Mouse (Mus musculus) left cerebral cortex, adult 8-10 months (tissue): Measurements from ENCODE around the gene Plcb1. TPM values are rescaled to one million over a fixed set of nuclear protein-coding genes. Genes with fewer than 3 reads are reported as not detected.

Experiments
- DNase-seq, 2 experiments: peaks; one replicate each; pipeline ENCODE4 v3.0.0; 2022; ENCODE audit warnings: low spot score in 2 of 2
- total RNA-seq, 4 experiments: library from RNA; stranded (reverse); gene quantifications; 2 replicates each; pipeline ENCODE4 v1.2.4; 2022

Plcb1 gene
- 100 to 1,000 TPM; 164 to 194 (median 178) TPM for total RNA-seq

DNA sequence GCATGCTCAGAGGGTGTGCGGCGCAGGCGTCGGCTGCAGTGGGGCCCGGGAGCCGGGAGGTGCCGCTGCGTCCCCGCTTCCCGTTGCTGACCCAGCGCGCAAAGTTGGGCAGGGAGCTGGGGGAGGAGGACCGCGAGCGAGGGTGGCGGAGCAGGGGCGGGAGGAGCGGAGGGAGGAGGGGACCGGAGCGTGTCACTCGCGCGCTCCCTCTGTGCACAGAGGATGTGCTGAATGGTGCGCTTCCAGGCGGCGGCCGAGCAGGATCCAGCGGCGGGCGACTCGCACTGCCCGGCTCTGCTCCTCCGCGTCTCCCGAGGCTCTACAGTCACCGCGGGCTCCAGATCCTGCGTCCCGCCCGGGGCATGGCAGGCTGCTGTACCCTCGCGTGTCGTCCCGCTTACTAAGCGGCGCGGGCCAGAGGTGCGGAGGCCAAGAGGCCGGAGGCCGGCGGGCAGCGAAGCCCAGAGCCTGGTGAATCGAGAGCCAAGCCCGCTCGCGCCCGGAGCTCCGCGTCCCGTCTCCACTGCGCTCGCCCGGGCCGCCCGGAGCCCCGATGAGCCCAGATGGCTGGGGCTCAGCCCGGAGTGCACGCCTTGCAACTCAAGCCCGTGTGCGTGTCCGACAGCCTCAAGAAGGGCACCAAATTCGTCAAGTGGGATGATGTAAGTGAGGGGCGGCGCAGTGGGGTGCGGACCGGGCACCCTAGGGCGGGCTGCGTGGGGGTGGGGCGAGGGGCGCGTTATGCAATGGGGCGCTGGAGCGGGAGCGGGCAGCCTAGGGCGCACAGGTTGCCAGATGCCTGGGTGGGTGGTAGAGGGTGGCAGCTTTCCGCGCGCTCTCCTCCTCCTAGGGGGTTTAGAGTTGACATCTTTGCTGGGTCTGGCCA lies at the start of gene Plcb1:
Gene Plcb1, plus strand, starts transcription at position 98 of the 886 bp plus-strand sequence.
- peak; percentile 71 to 85 for DNase-seq

DNA sequence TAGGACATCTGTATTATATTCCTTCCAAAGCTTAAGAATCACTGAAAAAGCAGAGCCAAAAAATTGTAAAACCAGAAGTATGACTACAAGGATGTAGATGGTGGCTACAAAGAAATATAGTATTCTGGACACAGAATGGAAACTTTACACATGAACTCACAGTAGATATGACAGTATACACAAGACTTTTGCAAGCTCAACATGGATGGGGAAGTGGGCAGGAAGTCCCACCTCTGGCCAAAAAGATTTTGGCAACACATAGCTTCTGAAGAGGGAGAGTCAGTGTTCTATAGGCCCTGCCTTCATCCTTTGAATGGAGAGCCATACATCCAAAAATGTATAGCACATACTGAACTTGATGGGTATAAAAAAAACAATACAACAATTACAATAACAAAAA lies 30.3 kb upstream of the Plcb1 start:
- DNase-seq: no peak

GRCm38 (mm10) chr2:134756086-134756485 lies 29.8 kb upstream of the Plcb1 start:
- DNase-seq: no peak

DNA sequence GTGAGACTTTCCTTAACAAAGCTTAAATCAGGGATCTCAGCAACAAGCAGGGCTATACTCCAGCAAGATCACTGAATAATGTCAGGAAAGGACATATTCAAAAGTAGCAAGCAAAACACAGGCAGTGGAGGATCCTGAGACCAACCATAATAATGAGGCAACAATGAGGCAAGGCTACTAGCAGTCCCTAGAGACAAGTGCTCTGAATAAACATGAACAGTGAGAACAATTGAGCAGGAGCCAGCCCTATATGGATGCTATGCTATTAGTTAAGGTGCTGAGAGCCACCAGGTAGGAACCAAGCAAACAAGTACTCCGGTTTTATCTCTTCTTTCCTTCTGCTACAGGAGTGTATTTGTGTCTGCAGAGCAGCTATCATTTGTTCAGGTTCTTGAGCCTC lies 24.8 kb upstream of the Plcb1 start:
- DNase-seq: no peak

DNA sequence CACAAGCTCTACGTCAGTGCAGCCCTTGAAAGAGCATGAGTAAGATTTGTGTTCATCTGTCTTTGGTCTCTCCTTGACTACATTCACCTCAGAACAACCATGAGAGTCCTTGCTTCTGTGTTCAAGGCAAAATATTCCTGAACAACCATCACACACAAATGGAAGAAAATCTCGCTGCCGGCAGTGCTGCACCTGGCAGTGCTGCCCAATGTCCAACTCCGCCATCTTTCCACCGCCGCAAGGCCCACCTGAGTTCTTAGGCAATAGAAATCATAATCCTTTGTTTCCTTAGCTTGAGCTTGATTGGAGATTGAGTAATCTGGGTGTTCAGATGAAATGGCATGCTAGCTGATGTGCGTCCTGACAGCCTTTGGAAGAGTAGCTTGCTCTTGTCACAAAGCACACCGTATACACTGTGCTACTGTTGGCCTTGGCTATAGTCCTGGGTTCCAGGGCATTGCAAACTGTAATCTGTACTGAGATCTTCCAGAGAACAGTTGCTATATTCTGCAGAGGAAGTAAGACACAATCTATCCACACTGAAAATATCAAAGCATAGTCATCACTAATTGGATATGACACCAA lies 22.4 kb upstream of the Plcb1 start:
- DNase-seq: no peak

- DNase-seq: no peak
Measured at GRCm38 (mm10) chr2:134764506-134764905, 21.4 kb upstream of the Plcb1 start.

DNA sequence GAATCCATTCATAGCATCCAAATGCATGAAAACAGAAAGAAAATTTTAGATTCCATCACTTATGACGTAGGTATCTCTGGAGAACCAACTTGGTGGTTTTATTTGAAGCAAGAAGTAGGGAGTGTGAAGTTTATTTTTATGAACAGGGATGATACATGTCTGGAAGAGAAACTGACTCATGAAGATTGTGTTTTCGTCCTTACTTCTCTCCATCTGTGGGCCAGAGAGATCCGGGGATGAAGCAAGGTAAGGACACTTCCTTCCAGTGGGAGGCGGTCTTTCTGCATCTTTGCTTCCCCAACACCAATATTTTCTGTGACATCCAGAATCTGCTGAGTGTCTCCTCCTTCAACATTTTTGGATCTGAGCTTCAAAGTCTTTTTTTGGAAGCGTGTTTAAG lies 6.0 kb upstream of the Plcb1 start:
- DNase-seq: peak in 1 of 2 experiments; percentile 68

- no peak for DNase-seq
Measured at GRCm38 (mm10) chr2:134780316-134780715, 5.6 kb upstream of the Plcb1 start.

DNA sequence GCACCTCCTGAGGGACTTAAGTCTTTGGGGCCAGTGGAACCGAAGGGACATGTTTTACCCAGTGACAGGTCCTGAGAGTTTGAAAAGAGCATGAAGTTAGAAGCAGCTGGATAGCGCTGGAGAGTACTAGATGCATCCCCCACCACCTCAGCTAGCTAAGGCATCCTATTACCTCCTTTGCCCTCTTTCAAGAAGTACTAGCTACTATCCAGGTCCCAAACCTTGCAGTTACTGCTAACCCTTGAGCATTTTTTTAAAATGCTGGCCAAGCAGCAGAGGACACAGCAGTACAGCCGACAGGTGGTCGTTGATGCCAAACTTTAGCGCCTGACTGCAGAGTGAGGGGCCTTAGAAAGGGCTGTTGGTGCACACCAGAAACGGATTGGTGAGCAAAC lies 986 bp downstream of the Plcb1 start:
- DNase-seq: no peak

DNA sequence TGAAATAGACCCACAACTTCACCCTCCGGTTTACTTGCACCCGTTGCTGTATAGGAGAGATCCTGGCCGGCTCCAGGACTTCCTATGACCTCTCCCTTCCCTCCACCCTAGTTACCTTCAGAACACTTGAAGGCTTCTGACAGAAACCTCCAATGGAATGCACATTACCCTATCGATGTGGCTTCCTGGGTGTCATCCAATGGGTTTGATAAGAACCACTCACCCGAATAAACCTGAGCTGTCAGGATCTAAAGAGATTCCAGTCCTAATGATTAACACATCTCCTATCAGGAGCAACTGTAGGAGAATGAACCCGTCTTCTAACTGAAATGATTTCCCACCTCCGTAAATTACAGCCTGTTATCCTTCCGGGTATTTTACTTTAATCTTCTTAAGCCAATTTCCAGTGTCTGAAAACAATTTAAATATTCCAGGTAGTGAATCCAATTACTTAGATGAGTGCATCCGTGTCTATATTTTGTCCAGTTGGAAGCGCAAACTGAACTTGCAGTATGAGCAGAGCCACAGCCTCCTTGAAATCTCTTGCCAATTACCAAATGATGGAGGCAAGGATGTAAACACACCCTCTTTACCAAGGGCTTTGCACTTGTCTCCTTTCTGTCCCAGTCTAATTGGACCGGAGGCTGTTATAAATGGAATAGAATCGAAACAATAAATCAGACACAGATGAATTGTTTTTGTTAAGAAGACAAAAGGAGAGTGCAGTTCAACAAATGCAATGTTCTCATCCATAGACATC lies 1.6 kb downstream of the Plcb1 start:
- no peak for DNase-seq

GRCm38 (mm10) chr2:134792926-134793325 lies 7.1 kb downstream of the Plcb1 start:
- DNase-seq: no peak

- DNase-seq: no peak
Measured at GRCm38 (mm10) chr2:134800226-134800625, 14.4 kb downstream of the Plcb1 start.

DNA sequence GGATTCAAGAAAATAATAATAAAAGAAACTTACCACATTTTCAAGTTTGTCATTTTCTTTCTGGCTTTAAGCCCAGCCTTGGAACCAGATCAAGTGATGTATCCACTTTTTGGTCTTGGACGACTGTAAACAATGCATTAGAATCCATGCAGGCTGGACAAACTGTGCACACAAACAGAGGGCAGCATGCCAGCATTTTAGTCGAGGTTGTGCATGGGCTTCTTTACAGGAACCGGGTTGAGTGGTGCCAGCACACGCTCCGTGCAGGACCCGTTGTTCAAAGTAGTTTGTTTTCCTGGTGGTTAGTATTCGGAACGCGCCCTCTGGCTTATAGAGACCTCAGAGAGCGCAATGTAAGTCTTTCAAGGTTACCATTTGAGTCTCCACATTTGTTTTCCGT lies 30.5 kb downstream of the Plcb1 start:
- peak in 1 of 2 experiments; percentile 11 for DNase-seq

DNA sequence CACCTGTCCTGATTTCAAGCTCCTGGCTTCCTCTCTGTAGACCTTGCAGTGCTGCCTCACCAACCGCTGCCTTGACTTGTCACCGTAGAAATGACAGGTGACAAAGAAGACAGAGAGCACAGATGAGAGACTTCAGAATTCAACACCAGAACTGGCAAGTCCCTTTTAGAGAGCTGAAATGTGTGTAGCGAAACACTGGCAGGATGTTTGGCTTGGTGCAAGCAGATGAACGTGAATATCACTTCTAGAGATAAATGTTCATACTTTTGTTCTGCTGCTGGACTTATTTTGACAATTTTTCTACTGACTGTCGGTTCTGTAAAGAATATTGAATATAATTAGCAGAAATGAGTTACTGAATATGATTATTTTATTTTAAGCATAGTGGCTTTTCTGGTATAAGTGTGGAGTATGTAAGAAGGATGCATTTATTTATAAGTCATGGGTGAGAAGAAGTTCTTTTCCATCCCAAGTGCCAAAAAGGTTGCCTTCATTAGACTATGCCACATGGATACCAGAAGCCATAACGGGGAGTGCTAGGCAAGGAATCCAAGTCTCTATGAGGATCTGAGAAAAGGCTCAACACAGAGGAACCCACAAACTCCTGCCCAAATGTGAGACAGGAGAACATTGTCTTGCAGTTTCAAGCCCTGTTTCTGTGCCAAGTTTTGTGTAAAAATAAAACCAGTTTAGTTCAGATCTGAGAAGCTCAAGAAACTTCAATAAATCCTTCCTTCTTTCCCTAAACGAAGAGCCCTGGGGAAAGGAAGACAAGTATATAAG lies 31.4 kb downstream of the Plcb1 start:
- DNase-seq: peak in 1 of 2 experiments; percentile 28

DNA sequence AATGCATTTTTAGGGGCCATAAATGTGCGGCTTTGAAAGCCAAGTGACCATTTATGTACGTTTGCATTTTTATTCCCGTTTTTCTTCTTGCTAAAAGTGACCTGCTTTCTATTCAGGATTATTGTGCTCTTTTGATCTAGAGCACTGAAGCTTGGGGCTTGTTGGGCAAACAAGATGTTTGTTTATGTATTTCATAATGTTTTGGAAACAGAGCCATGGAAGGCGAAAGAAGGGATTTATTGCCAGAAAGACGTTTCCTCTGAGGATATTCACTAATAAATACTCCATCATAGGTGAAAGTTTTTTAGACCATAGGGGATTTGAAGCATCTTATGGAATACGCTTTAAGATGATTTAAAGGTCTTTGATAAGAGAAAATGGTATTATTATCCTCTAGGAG lies 35.3 kb downstream of the Plcb1 start:
- DNase-seq: no peak

- no peak for DNase-seq
Measured at GRCm38 (mm10) chr2:134825645-134826044, 39.8 kb downstream of the Plcb1 start.

DNA sequence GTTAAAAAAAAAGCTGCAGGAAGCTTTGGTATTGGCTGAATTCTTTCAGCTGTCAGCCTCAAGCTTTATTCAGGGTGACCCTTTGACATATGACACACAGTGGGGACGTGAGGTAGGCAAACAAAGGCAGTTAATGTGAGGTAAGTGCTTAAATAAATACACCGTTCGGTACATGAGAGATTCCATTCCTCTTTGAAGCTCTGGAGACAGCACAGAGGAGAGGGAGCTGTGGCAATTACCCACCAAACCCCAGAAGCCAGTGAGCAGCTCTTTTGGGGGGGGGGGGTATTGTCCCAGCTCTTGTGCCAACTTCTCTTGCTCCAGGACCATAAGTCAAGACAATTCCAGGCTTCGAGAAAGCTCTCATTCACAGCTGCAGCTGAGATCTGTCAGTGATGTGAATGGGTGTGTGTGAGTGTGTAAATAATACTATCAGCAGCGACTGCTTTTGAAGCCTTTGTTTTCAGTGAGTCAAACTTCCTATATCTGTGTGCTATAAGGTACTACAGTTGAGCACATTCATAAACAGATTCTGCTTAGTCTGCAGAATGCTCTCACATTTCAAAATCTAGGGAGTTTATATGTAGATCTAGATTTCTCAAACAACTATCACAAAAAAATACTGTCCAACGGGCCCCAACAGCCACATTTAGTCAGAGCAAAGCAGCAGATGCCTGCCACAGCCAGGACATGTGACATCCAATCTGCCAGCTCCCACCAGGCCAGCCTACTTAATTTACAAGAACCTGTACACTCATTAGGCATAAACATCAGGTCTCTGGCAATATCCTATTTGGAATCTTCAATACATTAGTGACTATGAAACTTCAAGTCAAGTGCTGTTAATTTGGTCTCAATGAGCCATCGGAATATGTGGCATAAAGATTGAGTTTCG lies 40.5 kb downstream of the Plcb1 start:
- no peak for DNase-seq

DNA sequence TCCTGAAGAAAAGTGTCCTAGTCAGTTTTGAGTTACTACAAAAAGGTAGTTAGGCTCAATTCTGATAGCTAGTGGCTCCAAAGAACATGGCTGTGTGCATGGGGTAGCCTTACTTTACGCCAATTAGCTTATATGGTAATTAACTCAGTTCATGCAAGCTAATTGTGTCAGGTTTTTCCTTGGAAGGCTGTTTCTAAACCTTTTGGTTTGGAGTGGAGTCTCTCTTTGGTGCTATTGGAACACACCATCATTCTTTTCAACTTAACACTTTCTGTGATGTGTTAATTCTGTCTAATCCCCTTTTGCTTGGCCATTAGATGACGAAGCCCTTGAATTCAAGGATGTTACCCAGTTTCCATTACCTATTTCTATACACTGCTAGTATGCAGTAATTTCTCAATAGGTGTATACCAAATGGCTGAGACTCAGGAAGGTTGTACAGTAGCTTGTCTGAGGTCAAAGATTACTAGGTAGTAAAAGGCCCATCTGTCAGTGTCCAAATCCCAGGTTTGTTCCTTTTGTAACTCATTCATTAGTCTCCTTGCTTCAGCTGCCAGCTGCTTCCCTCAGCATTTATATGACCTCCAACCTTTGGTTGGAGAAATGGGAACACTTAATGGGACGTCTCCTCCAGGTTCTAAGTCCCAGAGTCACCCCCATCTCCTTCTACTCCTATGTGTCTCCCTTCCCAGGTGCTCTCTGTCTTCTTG lies 42.1 kb downstream of the Plcb1 start:
- DNase-seq: no peak

DNA sequence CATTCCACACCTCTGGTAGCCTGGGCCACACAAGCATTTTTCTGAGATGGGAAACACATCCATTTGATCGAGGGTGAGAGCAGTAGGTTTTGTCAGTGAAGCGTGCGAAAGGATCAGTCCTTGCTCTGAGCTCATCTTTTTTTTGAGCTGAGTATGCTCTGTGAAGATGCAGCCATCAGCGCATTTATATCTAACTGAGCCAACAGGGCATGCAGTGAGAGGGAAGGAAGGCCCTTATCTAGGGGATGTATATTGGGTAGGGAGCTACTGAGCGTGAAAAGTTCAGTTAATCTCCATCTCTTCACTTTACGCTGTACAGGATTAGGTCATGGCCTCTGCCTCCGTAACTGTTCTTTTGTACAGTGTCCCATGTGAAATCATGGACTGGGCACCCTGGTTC lies 46.0 kb downstream of the Plcb1 start:
- DNase-seq: no peak

DNA sequence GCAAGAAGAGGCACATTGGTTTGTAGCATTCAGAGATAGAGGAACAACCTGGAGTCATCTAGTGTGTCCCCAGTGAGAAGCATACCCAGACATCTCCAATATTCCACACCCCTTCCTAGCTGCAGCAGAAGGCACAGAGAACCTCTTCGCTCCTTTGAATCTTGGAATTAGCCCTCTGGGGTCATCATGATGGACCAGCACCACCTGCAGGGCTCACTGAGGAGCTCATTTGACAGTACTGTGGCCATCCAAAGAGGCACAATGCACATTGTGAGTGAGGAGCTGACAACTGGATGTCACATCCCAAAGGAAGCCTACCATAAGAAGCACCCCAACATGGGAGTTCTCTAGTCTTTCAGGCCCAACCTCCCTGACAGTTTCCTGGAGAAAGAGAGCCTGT lies 50.2 kb downstream of the Plcb1 start:
- DNase-seq: no peak
